Mouse (Mus musculus) frontal cortex, postnatal 10 days (tissue): ENCODE data around the gene Padi2.
A peak's percentile ranks its signal among the peaks of the same experiment; 100 is the strongest.

Experiments
- DNase-seq, 2 experiments: peaks; one replicate each; pipeline ENCODE4 v3.0.0; 2022; ENCODE audit warnings: low spot score in 2 of 2, mixed read lengths in 1 of 2

Gene Padi2

DNA sequence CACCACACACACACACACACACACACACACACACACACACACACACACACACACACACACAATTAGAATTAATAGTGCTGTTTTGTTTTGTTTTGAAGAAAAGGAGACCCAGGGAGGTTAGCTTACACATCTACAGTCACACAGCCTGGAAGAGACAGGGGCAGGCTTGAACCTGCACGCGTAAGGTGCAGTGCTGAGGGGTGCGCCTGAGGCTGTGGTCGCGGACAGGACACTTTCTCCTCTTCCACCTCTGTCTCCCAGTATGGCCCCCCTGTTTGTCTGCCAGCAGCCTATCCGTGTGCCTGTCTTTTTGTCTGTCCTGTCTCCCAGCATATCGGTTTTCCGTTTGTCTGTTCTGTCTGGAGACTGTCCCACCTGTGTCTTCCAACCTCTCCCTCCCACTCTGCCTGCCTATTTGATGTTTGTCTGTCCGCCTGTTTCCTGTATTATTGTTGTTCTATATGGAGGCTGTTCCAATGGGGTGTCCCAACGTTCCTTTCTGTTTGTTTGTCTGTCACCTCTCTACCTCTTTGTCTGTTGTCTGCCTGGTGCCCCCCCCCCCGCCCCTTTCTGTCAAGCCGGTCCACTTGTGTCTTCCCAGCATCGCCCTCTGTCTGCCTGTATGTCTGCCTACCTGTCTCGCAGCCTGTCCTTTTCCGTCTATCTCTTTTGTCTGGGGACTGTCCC is 80.0 kb downstream of the Padi2 start:
- DNase-seq, result no peak

- DNase-seq, result peak; percentile 84 to 91
Measured at GRCm38 (mm10) chr4:140986711-140987395, 80.7 kb downstream of the Padi2 start, which contains the start of gene Atp13a2. TSS of gene Atp13a2 (plus strand) at chr4:140986873.

GRCm38 (mm10) chr4:140987476-140987875 is 81.3 kb downstream of the Padi2 start:
- DNase-seq, result no peak

DNA sequence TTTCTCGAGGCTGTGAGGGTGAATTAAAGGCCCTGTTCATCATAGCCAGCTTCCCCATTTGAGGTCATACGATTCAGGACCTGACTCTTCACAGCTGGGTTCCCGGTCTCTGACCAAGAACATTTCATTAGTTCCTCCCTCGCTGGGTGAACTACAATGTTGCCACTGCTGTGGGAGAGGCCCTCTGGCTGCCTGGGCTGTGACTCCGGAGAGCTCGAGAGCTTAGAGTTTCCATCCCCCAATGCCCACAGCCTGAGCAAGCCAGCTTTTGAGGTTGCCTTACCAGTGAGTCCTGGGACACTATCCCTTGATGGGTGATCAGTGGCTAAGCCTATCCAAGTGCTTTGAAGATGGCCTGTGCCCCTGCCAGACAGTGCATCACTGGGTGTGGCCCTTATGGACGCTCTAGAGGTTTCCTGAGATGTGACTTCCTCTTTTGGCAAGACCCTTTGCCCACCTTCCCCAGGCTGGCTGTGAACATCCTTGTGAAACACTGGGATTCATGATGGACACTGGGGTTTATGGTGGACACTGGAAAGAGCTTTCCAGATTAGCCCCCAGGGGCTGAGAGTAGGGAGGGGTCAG is 82.7 kb downstream of the Padi2 start:
- no peak for DNase-seq

DNA sequence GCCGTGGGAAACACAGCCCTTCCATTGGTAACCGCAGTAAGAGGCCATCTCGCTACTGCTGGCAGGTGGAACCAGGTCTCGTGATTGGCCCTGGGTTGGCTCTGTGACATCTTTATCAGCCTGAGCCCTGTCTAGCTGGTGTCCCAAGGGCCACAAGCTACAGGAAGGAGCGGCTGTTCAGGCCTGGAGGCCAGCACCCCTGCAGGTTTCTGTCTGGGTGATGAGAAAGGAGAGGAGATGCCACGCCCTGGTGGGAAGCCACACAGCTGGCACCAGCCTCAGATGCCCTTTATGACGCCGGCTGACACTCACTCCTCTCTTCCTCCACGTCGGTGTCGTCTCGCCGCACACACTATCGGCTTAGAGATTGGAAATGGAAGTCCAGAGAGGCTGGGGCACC is 83.3 kb downstream of the Padi2 start:
- DNase-seq, result no peak

DNA sequence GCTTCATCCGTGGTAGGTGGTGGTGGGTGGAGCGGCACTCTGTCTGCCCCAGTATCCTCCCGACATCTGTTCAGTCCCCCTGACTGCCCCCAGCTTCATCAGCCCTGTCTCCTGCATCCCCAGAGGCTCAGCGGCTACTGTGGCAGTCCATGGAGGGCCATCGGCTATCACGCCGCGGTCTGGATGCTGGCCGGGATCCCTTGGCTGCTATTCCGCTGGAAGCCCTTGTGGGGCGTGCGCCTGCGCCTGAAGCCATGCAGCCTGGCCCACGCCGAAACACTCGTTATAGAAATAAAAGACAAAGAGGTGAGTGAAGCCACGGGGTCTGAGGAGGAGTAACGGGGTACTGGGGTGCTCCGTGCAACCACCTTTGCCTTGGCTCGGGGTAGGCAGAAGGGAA is 86.1 kb downstream of the Padi2 start:
- DNase-seq, result no peak

DNA sequence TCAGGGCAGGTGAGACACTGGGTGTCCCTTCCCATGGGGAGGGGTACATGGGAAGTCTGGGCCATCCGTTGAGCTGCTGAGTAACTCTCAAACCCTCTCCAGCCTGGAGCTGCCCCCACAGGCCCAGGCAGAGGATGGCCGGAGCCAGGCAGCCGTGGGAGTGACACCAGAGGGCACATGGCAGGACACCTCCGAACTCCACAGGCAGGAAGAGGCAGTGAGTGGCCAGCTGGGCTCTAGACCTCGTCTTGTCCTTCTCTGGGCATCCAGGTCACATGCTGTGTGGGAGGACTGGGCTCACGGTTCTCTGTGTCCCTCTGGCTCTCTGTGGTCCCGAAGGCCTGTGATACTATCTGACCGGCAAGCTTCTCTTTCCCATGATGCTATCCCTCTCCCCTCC is 87.7 kb downstream of the Padi2 start:
- no peak for DNase-seq

- no peak for DNase-seq
Measured at GRCm38 (mm10) chr4:140995811-140996210, 89.7 kb downstream of the Padi2 start.

DNA sequence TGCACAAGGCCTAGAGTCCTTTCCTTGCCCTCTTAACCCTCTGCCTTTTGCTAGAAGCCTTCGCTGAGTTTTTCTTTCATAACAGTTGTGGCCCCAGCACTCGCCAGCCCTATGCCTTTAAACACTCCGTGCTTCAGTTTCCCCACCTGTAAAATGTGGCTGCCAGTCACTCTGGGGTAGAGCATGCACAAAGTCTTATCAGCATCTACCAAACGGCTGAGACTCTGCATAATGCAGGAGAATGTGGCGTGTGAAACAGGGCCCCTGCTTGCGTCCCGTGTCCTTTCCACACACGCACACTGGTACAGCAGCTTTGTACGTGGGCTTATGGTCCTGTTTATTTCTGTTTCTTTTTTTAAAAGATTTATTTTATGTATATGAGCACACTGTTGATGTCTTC is 90.7 kb downstream of the Padi2 start:
- no peak for DNase-seq
